Mouse (Mus musculus) ES-E14 (cell line): ENCODE measurements at regions not wholly inside any gene's neighbourhood (a gene's known extent, or its start where the extent isn't known, plus 50 kb on each side); places are given as distances from the start of the nearest gene placed in this dataset.

Source experiments
- CHD2 ChIP-seq: IDR thresholded peaks from 2 replicates; pipeline ENCODE4 v1.6.1; 2014; ENCODE audit warnings: mild to moderate bottlenecking, low read depth, low read length, inconsistent platforms
- ZC3H11A ChIP-seq: IDR thresholded peaks from 2 replicates; pipeline ENCODE4 v1.6.1; 2012; ENCODE audit warnings: low read depth, mild to moderate bottlenecking, inconsistent platforms, low read length, borderline replicate concordance
- ZNF384 ChIP-seq: IDR thresholded peaks from 2 replicates; pipeline ENCODE4 v1.6.1; 2012; ENCODE audit warnings: low read depth, low read length, inconsistent platforms

DNA sequence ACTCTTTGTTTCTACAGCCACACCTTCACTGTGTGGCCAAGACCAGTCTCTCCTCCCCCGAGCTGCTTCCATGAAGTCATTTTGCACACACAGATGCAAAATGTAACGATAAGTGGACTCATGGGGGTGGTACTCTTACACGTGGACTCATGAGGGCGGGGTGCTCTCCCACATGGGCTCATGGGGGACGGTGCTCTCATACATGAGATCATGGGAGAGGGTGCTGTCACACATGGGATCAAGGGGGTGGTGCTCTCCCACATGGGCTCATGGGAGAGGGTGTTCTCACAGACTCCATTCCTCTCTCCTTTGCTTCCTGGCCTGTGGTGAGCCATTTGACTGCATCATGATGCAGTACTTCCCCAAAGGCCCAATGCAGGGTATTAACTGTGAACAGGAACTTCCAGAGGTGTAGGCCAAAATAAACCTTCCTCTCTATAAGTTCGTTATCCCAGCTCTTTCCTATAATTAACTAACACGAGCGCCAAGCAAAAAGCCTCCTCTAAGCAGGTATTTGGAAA, 118.9 kb downstream of the Kdr start:
- TF ChIP-seq ZC3H11A (no peak), ZNF384 (no peak), CHD2 (no peak)
